Comparison of ENCODE assay signal across 10 mouse cellular contexts in genomic region chr10:80170601-80171021, GRCm38 (mm10). TPM values are rescaled to one million over a fixed set of nuclear protein-coding genes. Genes with fewer than 3 reads are reported as not detected.
A peak's percentile ranks its signal among the peaks of the same experiment; 100 is the strongest.
DNase-seq lines count a peak whose midpoint lies in the region; ATAC-seq lines count a peak whose summit lies in the region.
"Had no signal": no experiment of that assay in that cellular context is flagged by ENCODE, and none has a peak within 500 bp of the region (broad histone marks: within the 10 kb centered on the region; RNA-seq: fewer than 3 reads in every experiment).

No protein-coding gene starts in this region.

- H3K36me3 ChIP-seq in heart, embryonic 12.5 days = peaks cover 28% of the 10 kb centered on the region
- H3K36me3 ChIP-seq in midbrain, embryonic 13.5 days = peaks cover 28% of the 10 kb centered on the region
- peaks cover 22% of the 10 kb centered on the region for H3K36me3 ChIP-seq in midbrain, embryonic 11.5 days (ENCODE audit: control insufficient read depth, insufficient read depth, low read length)
- peaks cover 27% of the 10 kb centered on the region for H3K36me3 ChIP-seq in embryonic facial prominence, embryonic 12.5 days
- H3K36me3 ChIP-seq in limb, embryonic 11.5 days (ENCODE audit: control insufficient read depth, insufficient read depth, low read length) = peaks cover 19% of the 10 kb centered on the region

- no peak for DNase-seq in heart, postnatal 4 days
- no peak for DNase-seq in midbrain, embryonic 11.5 days (ENCODE audit: low spot score, missing footprints)
- no peak for DNase-seq in limb, embryonic 11.5 days (ENCODE audit: low spot score)
- no peak for DNase-seq in testis, postnatal 14 days (ENCODE audit: low spot score)
- DNase-seq: thymus, adult 2 months had no signal

- H3K9me3 ChIP-seq in heart, embryonic 12.5 days (replicated peaks) = no peaks in the 10 kb centered on the region
- H3K9me3 ChIP-seq in midbrain, embryonic 13.5 days = no peaks in the 10 kb centered on the region
- no peaks in the 10 kb centered on the region for H3K9me3 ChIP-seq in midbrain, embryonic 11.5 days (ENCODE audit: control insufficient read depth, low read length)
- H3K9me3 ChIP-seq in embryonic facial prominence, embryonic 12.5 days = no peaks in the 10 kb centered on the region
- H3K9me3 ChIP-seq in limb, embryonic 11.5 days (ENCODE audit: control insufficient read depth, low read length) = no peaks in the 10 kb centered on the region
- H3K9me3 ChIP-seq: embryonic facial prominence, embryonic 15.5 days had no signal

- peaks cover 56% of the 10 kb centered on the region for H3K4me1 ChIP-seq in heart, embryonic 12.5 days (replicated peaks)
- peaks cover 68% of the 10 kb centered on the region for H3K4me1 ChIP-seq in midbrain, embryonic 13.5 days (replicated peaks)
- peaks cover 38% of the 10 kb centered on the region for H3K4me1 ChIP-seq in midbrain, embryonic 11.5 days (ENCODE audit: control insufficient read depth, insufficient read depth, low read length)
- peaks cover 41% of the 10 kb centered on the region for H3K4me1 ChIP-seq in embryonic facial prominence, embryonic 12.5 days
- peaks cover 20% of the 10 kb centered on the region for H3K4me1 ChIP-seq in limb, embryonic 11.5 days (ENCODE audit: control insufficient read depth, insufficient read depth, low read length)

- peak overlapping the region; percentile 19; the same call in 1 of the 2 replicates for H3K9ac ChIP-seq in heart, embryonic 12.5 days
- peak overlapping the region; percentile 100; the same call in 1 of the 2 replicates for H3K9ac ChIP-seq in midbrain, embryonic 13.5 days (replicated peaks)
- H3K9ac ChIP-seq in midbrain, embryonic 11.5 days (ENCODE audit: low read length) = no peak overlapping the region
- 0 out of 2 replicates have a peak overlapping the region, but pooled peaks have one; percentile 10 for H3K9ac ChIP-seq in embryonic facial prominence, embryonic 12.5 days
- H3K9ac ChIP-seq in limb, embryonic 11.5 days (ENCODE audit: low read length) = no peak overlapping the region
- H3K9ac ChIP-seq: embryonic facial prominence, embryonic 15.5 days had no signal

- 95% methylated on average over 19 of the region's 19 CpGs for WGBS in heart, embryonic 12.5 days
- WGBS in midbrain, embryonic 13.5 days = 95% methylated on average over 19 of the region's 19 CpGs
- 97% methylated on average over 19 of the region's 19 CpGs for WGBS in midbrain, embryonic 11.5 days
- WGBS in embryonic facial prominence, embryonic 12.5 days = 96% methylated on average over 19 of the region's 19 CpGs
- WGBS in limb, embryonic 11.5 days = 96% methylated on average over 19 of the region's 19 CpGs

- H3K4me3 ChIP-seq in heart, embryonic 12.5 days = no peak overlapping the region
- no peak overlapping the region for H3K4me3 ChIP-seq in midbrain, embryonic 13.5 days (replicated peaks)
- no peak overlapping the region for H3K4me3 ChIP-seq in midbrain, embryonic 11.5 days (ENCODE audit: low read depth, low read length)
- 0 out of 2 replicates have a peak overlapping the region, but pooled peaks have one; percentile 2 for H3K4me3 ChIP-seq in embryonic facial prominence, embryonic 12.5 days
- peak overlapping the region; percentile 6; the same call in 1 of the 2 replicates for H3K4me3 ChIP-seq in limb, embryonic 11.5 days (ENCODE audit: low read depth, low read length)
- H3K4me3 ChIP-seq: embryonic facial prominence, embryonic 15.5 days had no signal

- H3K27ac ChIP-seq in heart, embryonic 12.5 days (ENCODE audit: poor library complexity, severe bottlenecking) = no peak overlapping the region
- no peak overlapping the region for H3K27ac ChIP-seq in midbrain, embryonic 13.5 days
- H3K27ac ChIP-seq in midbrain, embryonic 11.5 days (ENCODE audit: low read depth, low read length) = no peak overlapping the region
- no peak overlapping the region for H3K27ac ChIP-seq in embryonic facial prominence, embryonic 12.5 days
- H3K27ac ChIP-seq in limb, embryonic 11.5 days (replicated peaks; ENCODE audit: low read depth, low read length) = no peak overlapping the region
- H3K27ac ChIP-seq: embryonic facial prominence, embryonic 15.5 days had no signal

- no peak overlapping the region for H3K4me2 ChIP-seq in heart, embryonic 12.5 days
- no peak overlapping the region for H3K4me2 ChIP-seq in midbrain, embryonic 13.5 days (replicated peaks)
- H3K4me2 ChIP-seq in midbrain, embryonic 11.5 days = no peak overlapping the region
- no peak overlapping the region for H3K4me2 ChIP-seq in embryonic facial prominence, embryonic 12.5 days (replicated peaks)
- no peak overlapping the region for H3K4me2 ChIP-seq in limb, embryonic 11.5 days (ENCODE audit: low read depth, severe bottlenecking)
- H3K4me2 ChIP-seq: embryonic facial prominence, embryonic 15.5 days; liver, embryonic 11.5 days had no signal

- ATAC-seq in heart, embryonic 12.5 days (ENCODE audit: insufficient number of reproducible peaks, low FRiP score) = no peak
- ATAC-seq in midbrain, embryonic 13.5 days = no peak
- ATAC-seq in midbrain, embryonic 11.5 days (ENCODE audit: low FRiP score) = no peak
- ATAC-seq in embryonic facial prominence, embryonic 12.5 days (ENCODE audit: insufficient number of reproducible peaks, insufficient read depth, low FRiP score, low TSS enrichment) = no peak
- no peak for ATAC-seq in limb, embryonic 11.5 days (ENCODE audit: insufficient number of reproducible peaks, low FRiP score, low TSS enrichment, low read depth)

- H3K27me3 ChIP-seq in heart, embryonic 12.5 days (replicated peaks) = no peaks in the 10 kb centered on the region
- no peaks in the 10 kb centered on the region for H3K27me3 ChIP-seq in midbrain, embryonic 13.5 days
- no peaks in the 10 kb centered on the region for H3K27me3 ChIP-seq in midbrain, embryonic 11.5 days (ENCODE audit: control insufficient read depth, insufficient read depth, low read length)
- H3K27me3 ChIP-seq in embryonic facial prominence, embryonic 12.5 days = no peaks in the 10 kb centered on the region
- H3K27me3 ChIP-seq in limb, embryonic 11.5 days (ENCODE audit: control insufficient read depth, insufficient read depth, low read length) = no peaks in the 10 kb centered on the region
- H3K27me3 ChIP-seq: embryonic facial prominence, embryonic 15.5 days had no signal

RNA-seq across cellular contexts. Expression of gene 1600002K03Rik, which starts 2.1 kb away (rescaled TPM):
- polyA plus RNA-seq in heart, embryonic 12.5 days (2016; fragmentation: Nextera tagmentation; extraction: Ambion mirVana) = 10.4 and 11.7 TPM in 2 replicates
- 1 to 10 TPM; 1.9 to 4.9 TPM for total RNA-seq in heart, postnatal 4 days (2021)
- polyA plus RNA-seq in midbrain, embryonic 13.5 days (2015; fragmentation: Nextera tagmentation; extraction: Ambion mirVana) = 11.9 and 14.5 TPM in 2 replicates
- polyA plus RNA-seq in midbrain, embryonic 11.5 days (2014; fragmentation: Nextera tagmentation; extraction: Ambion mirVana) = 8.0 and 8.7 TPM in 2 replicates
- 11.6 and 13.0 TPM in 2 replicates for polyA plus RNA-seq in embryonic facial prominence, embryonic 12.5 days (2016; fragmentation: Nextera tagmentation; extraction: Ambion mirVana)
- polyA plus RNA-seq in limb, embryonic 11.5 days (2014; fragmentation: Nextera tagmentation; extraction: Ambion mirVana) = 5.9 and 7.2 TPM in 2 replicates

RNA-seq across cellular contexts. Expression of gene Cirbp, which starts 4.8 kb away (rescaled TPM):
- polyA plus RNA-seq in heart, embryonic 12.5 days (2016; fragmentation: Nextera tagmentation; extraction: Ambion mirVana) = 110 and 118 TPM in 2 replicates
- 100 to 1,000 TPM; 163 to 193 TPM for total RNA-seq in heart, postnatal 4 days (2021)
- polyA plus RNA-seq in midbrain, embryonic 13.5 days (2015; fragmentation: Nextera tagmentation; extraction: Ambion mirVana) = 354 and 412 TPM in 2 replicates
- polyA plus RNA-seq in midbrain, embryonic 11.5 days (2014; fragmentation: Nextera tagmentation; extraction: Ambion mirVana) = 81.5 and 87.1 TPM in 2 replicates
- polyA plus RNA-seq in embryonic facial prominence, embryonic 12.5 days (2016; fragmentation: Nextera tagmentation; extraction: Ambion mirVana) = 151 and 159 TPM in 2 replicates
- 67.9 and 68.1 TPM in 2 replicates for polyA plus RNA-seq in limb, embryonic 11.5 days (2014; fragmentation: Nextera tagmentation; extraction: Ambion mirVana)

RNA-seq across cellular contexts. Expression of gene Efna2, which starts 8.7 kb away (rescaled TPM):
- 16.6 and 17.2 TPM in 2 replicates for polyA plus RNA-seq in heart, embryonic 12.5 days (2016; fragmentation: Nextera tagmentation; extraction: Ambion mirVana)
- 1 to 10 TPM; 2.8 to 2.9 TPM for total RNA-seq in heart, postnatal 4 days (2021)
- polyA plus RNA-seq in midbrain, embryonic 13.5 days (2015; fragmentation: Nextera tagmentation; extraction: Ambion mirVana) = 34.5 and 41.3 TPM in 2 replicates
- polyA plus RNA-seq in midbrain, embryonic 11.5 days (2014; fragmentation: Nextera tagmentation; extraction: Ambion mirVana) = 78.1 and 91.7 TPM in 2 replicates
- polyA plus RNA-seq in embryonic facial prominence, embryonic 12.5 days (2016; fragmentation: Nextera tagmentation; extraction: Ambion mirVana) = 55.8 and 56.9 TPM in 2 replicates
- 51.3 and 54.8 TPM in 2 replicates for polyA plus RNA-seq in limb, embryonic 11.5 days (2014; fragmentation: Nextera tagmentation; extraction: Ambion mirVana)

RNA-seq across cellular contexts. Expression of gene Midn, which starts 22.5 kb away (rescaled TPM):
- 25.9 and 28.9 TPM in 2 replicates for polyA plus RNA-seq in heart, embryonic 12.5 days (2016; fragmentation: Nextera tagmentation; extraction: Ambion mirVana)
- 100 to 1,000 TPM; 145 to 163 TPM for total RNA-seq in heart, postnatal 4 days (2021)
- polyA plus RNA-seq in midbrain, embryonic 13.5 days (2015; fragmentation: Nextera tagmentation; extraction: Ambion mirVana) = 35.9 and 40.6 TPM in 2 replicates
- polyA plus RNA-seq in midbrain, embryonic 11.5 days (2014; fragmentation: Nextera tagmentation; extraction: Ambion mirVana) = 66.0 and 71.3 TPM in 2 replicates
- polyA plus RNA-seq in embryonic facial prominence, embryonic 12.5 days (2016; fragmentation: Nextera tagmentation; extraction: Ambion mirVana) = 33.4 and 35.1 TPM in 2 replicates
- 59.3 and 60.9 TPM in 2 replicates for polyA plus RNA-seq in limb, embryonic 11.5 days (2014; fragmentation: Nextera tagmentation; extraction: Ambion mirVana)

RNA-seq across cellular contexts. Expression of gene Cbarp, which starts 30.0 kb away (rescaled TPM):
- polyA plus RNA-seq in heart, embryonic 12.5 days (2016; fragmentation: Nextera tagmentation; extraction: Ambion mirVana) = 1.7 and 3.6 TPM in 2 replicates
- 1 to 10 TPM; 3.7 to 5.1 TPM for total RNA-seq in heart, postnatal 4 days (2021)
- 40.6 and 45.3 TPM in 2 replicates for polyA plus RNA-seq in midbrain, embryonic 13.5 days (2015; fragmentation: Nextera tagmentation; extraction: Ambion mirVana)
- polyA plus RNA-seq in midbrain, embryonic 11.5 days (2014; fragmentation: Nextera tagmentation; extraction: Ambion mirVana) = 11.1 and 11.8 TPM in 2 replicates
- polyA plus RNA-seq in embryonic facial prominence, embryonic 12.5 days (2016; fragmentation: Nextera tagmentation; extraction: Ambion mirVana) = 8.4 and 8.5 TPM in 2 replicates
- 4.7 and 6.5 TPM in 2 replicates for polyA plus RNA-seq in limb, embryonic 11.5 days (2014; fragmentation: Nextera tagmentation; extraction: Ambion mirVana)

Comparison
In these comparisons a context has a peak if more than half of its experiments do, and no peak if none do; other contexts are left out.
1. H3K9ac ChIP-seq: peak in heart, embryonic 12.5 days (single experiment), midbrain, embryonic 13.5 days (single experiment) and embryonic facial prominence, embryonic 12.5 days (single experiment); none in midbrain, embryonic 11.5 days (single experiment) and limb, embryonic 11.5 days (single experiment).
2. H3K4me3 ChIP-seq: peak in embryonic facial prominence, embryonic 12.5 days (single experiment) and limb, embryonic 11.5 days (single experiment); none in heart, embryonic 12.5 days (single experiment), midbrain, embryonic 13.5 days (single experiment) and midbrain, embryonic 11.5 days (single experiment).